Comparison of ENCODE assay signal across 10 mouse cellular contexts in the genomic region with DNA sequence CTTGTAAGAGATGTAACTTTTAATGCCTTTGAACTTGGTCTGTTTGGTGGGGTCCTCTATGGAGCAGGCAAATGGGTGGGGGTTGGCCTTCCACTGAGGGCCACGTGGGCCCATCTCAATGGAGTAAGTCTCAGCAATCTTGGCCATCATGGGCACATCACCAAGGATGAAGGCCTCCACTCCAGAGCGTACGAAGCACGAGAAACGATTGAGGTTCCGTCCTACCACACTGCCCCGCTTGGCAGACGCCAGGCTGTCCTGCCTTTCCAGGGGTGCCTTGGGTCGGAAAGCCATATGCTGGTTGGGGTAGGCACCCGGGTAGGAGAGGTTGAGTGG. TPM values are rescaled to one million over a fixed set of nuclear protein-coding genes. Genes with fewer than 3 reads are reported as not detected.
DNase-seq lines count a peak whose midpoint lies in the region; ATAC-seq and TF ChIP-seq lines count a peak whose summit lies in the region.
"Had no signal": no experiment of that assay in that cellular context is flagged by ENCODE, and none has a peak within 500 bp of the region (broad histone marks: within the 10 kb centered on the region; RNA-seq: fewer than 3 reads in every experiment).

No protein-coding gene starts in this region.

- 94% methylated on average over 10 of the region's 10 CpGs for WGBS in kidney, embryonic 15.5 days
- 96% methylated on average over 10 of the region's 10 CpGs for WGBS in embryonic facial prominence, embryonic 13.5 days
- 94% methylated on average over 10 of the region's 10 CpGs for WGBS in heart, postnatal 0 days
- 84% methylated on average over 10 of the region's 10 CpGs for WGBS in liver, embryonic 13.5 days (ENCODE audit: insufficient replicate concordance)

- H3K27me3 ChIP-seq in kidney, embryonic 15.5 days, result peaks cover 8% of the 10 kb centered on the region; the same call in 1 of the 2 replicates
- no peaks in the 10 kb centered on the region for H3K27me3 ChIP-seq in embryonic facial prominence, embryonic 13.5 days
- no peaks in the 10 kb centered on the region for H3K27me3 ChIP-seq in heart, postnatal 0 days (ENCODE audit: control insufficient read depth, insufficient read depth, low read length)
- peaks cover 42% of the 10 kb centered on the region for H3K27me3 ChIP-seq in liver, embryonic 13.5 days

- no peaks in the 10 kb centered on the region for H3K9me3 ChIP-seq in kidney, embryonic 15.5 days (replicated peaks)
- H3K9me3 ChIP-seq in embryonic facial prominence, embryonic 13.5 days, result peaks cover 6% of the 10 kb centered on the region; the same call in 1 of the 2 replicates
- no peaks in the 10 kb centered on the region for H3K9me3 ChIP-seq in heart, postnatal 0 days (replicated peaks; ENCODE audit: control insufficient read depth, low read length)
- no peaks in the 10 kb centered on the region for H3K9me3 ChIP-seq in liver, embryonic 13.5 days (replicated peaks)

- no peak overlapping the region for H3K9ac ChIP-seq in kidney, embryonic 15.5 days
- peak overlapping the region; percentile 78 for H3K9ac ChIP-seq in embryonic facial prominence, embryonic 13.5 days
- H3K9ac ChIP-seq in heart, postnatal 0 days (replicated peaks; ENCODE audit: low read depth, low read length), result no peak overlapping the region; the same call in 1 of the 2 replicates
- no peak overlapping the region for H3K9ac ChIP-seq in liver, embryonic 13.5 days

- H3K4me1 ChIP-seq in kidney, embryonic 15.5 days, result peaks cover 55% of the 10 kb centered on the region
- H3K4me1 ChIP-seq in embryonic facial prominence, embryonic 13.5 days, result peaks cover 52% of the 10 kb centered on the region
- peaks cover 47% of the 10 kb centered on the region for H3K4me1 ChIP-seq in heart, postnatal 0 days (ENCODE audit: control insufficient read depth, insufficient read depth)
- peaks cover 55% of the 10 kb centered on the region for H3K4me1 ChIP-seq in liver, embryonic 13.5 days (replicated peaks)

- no peak for DNase-seq in kidney, postnatal 36 days
- no peak for DNase-seq in heart, postnatal 0 days (ENCODE audit: low spot score)
- no peak for DNase-seq in liver, embryonic 13.5 days
- DNase-seq in right cerebral cortex, postnatal 25 days, result no peak
- DNase-seq in layer of hippocampus, postnatal 10 days (ENCODE audit: low spot score in 2 of 2), result no peak
- DNase-seq: kidney, adult 11 months had no signal

- H3K36me3 ChIP-seq in kidney, embryonic 15.5 days, result peaks cover 31% of the 10 kb centered on the region
- H3K36me3 ChIP-seq in embryonic facial prominence, embryonic 13.5 days, result peaks cover 31% of the 10 kb centered on the region
- peaks cover 14% of the 10 kb centered on the region; the same call in 1 of the 2 replicates for H3K36me3 ChIP-seq in heart, postnatal 0 days (replicated peaks; ENCODE audit: control insufficient read depth, insufficient read depth, low read length)
- H3K36me3 ChIP-seq in liver, embryonic 13.5 days, result peaks cover 6% of the 10 kb centered on the region

- H3K4me2 ChIP-seq in kidney, embryonic 15.5 days, result peak overlapping the region; percentile 93
- H3K4me2 ChIP-seq in embryonic facial prominence, embryonic 13.5 days, result peak overlapping the region; percentile 74
- H3K4me2 ChIP-seq in heart, postnatal 0 days (ENCODE audit: low read depth, low read length), result peak overlapping the region; percentile 92
- peak overlapping the region; percentile 84; the same call in 1 of the 2 replicates for H3K4me2 ChIP-seq in liver, embryonic 13.5 days

- TF ChIP-seq CTCF in heart, postnatal 0 days (IDR thresholded peaks at IDR 0.05; ENCODE audit: low read depth), result no peak

- TF ChIP-seq EP300 in heart, postnatal 0 days (IDR thresholded peaks at IDR 0.05; ENCODE audit: low read depth), result no peak

- ATAC-seq in kidney, embryonic 15.5 days (replicated peaks; ENCODE audit: low FRiP score), result no peak
- no peak for ATAC-seq in embryonic facial prominence, embryonic 13.5 days (ENCODE audit: insufficient number of reproducible peaks, insufficient read depth, low FRiP score, low TSS enrichment, low read depth)
- ATAC-seq in heart, postnatal 0 days (ENCODE audit: insufficient read depth, low read depth), result no peak
- no peak for ATAC-seq in liver, embryonic 13.5 days (ENCODE audit: low read depth)
- ATAC-seq in erythroid progenitor cell, adult 5-6 weeks (replicated peaks; ENCODE audit: low FRiP score, poor library complexity, severe bottlenecking), result no peak

- no peak overlapping the region for H3K27ac ChIP-seq in kidney, embryonic 15.5 days
- H3K27ac ChIP-seq in embryonic facial prominence, embryonic 13.5 days, result no peak overlapping the region
- 0 out of 2 replicates have a peak overlapping the region, but pooled peaks have one; percentile 83 for H3K27ac ChIP-seq in heart, postnatal 0 days (ENCODE audit: low read depth)
- H3K27ac ChIP-seq in liver, embryonic 13.5 days, result no peak overlapping the region
- H3K27ac ChIP-seq: macrophage had no signal

- no peak overlapping the region; the same call in 1 of the 2 replicates for H3K4me3 ChIP-seq in kidney, embryonic 15.5 days (replicated peaks)
- peak overlapping the region; percentile 59 for H3K4me3 ChIP-seq in embryonic facial prominence, embryonic 13.5 days
- H3K4me3 ChIP-seq in heart, postnatal 0 days (ENCODE audit: low read depth, low read length), result peak overlapping the region; percentile 41; the same call in 1 of the 2 replicates
- H3K4me3 ChIP-seq in liver, embryonic 13.5 days (replicated peaks), result no peak overlapping the region

RNA-seq across cellular contexts. Expression of a gene that starts 2.2 kb away (rescaled TPM):
- polyA plus RNA-seq in kidney, embryonic 15.5 days (2015; fragmentation: Nextera tagmentation; extraction: Ambion mirVana), result 9.2 and 10.5 TPM in 2 replicates
- 11.5 and 13.1 TPM in 2 replicates for polyA plus RNA-seq in embryonic facial prominence, embryonic 13.5 days (2015; fragmentation: Nextera tagmentation; extraction: Ambion mirVana)
- 11.4 and 13.5 TPM in 2 replicates for total RNA-seq in heart, postnatal 0 days (2014; rRNA removed; ENCODE audit: low replicate concordance)
- 4.4 and 5.2 TPM in 2 replicates for polyA plus RNA-seq in heart, postnatal 0 days (2015; fragmentation: Nextera tagmentation; extraction: Ambion mirVana)
- 1.2 and 1.4 TPM in 2 replicates for polyA plus RNA-seq in liver, embryonic 13.5 days (2015; fragmentation: Nextera tagmentation; extraction: Ambion mirVana)
- total RNA-seq in erythroid progenitor cell, adult 5-6 weeks (2015; ENCODE audit: low replicate concordance), result 0.36 and 2.9 TPM in 2 replicates
- 0.61 and 0.90 TPM in 2 replicates for total RNA-seq in erythroid progenitor cell, adult 5-6 weeks (2017; ENCODE audit: low replicate concordance)
- total RNA-seq in layer of hippocampus, postnatal 10 days (2021), result 1 to 10 TPM; 4.8 to 5.3 TPM

RNA-seq across cellular contexts. Expression of a gene that starts 11.3 kb away (rescaled TPM):
- 90.8 and 93.7 TPM in 2 replicates for polyA plus RNA-seq in kidney, embryonic 15.5 days (2015; fragmentation: Nextera tagmentation; extraction: Ambion mirVana)
- 88.1 and 93.9 TPM in 2 replicates for polyA plus RNA-seq in embryonic facial prominence, embryonic 13.5 days (2015; fragmentation: Nextera tagmentation; extraction: Ambion mirVana)
- total RNA-seq in heart, postnatal 0 days (2014; rRNA removed; ENCODE audit: low replicate concordance), result 178 and 179 TPM in 2 replicates
- polyA plus RNA-seq in heart, postnatal 0 days (2015; fragmentation: Nextera tagmentation; extraction: Ambion mirVana), result 58.1 and 63.1 TPM in 2 replicates
- 66.1 and 69.1 TPM in 2 replicates for polyA plus RNA-seq in liver, embryonic 13.5 days (2015; fragmentation: Nextera tagmentation; extraction: Ambion mirVana)
- 38.2 and 46.5 TPM in 2 replicates for total RNA-seq in erythroid progenitor cell, adult 5-6 weeks (2015; ENCODE audit: low replicate concordance)
- total RNA-seq in erythroid progenitor cell, adult 5-6 weeks (2017; ENCODE audit: low replicate concordance), result 22.8 and 23.5 TPM in 2 replicates
- 10 to 100 TPM; 50.6 to 51.6 TPM for total RNA-seq in layer of hippocampus, postnatal 10 days (2021)

RNA-seq across cellular contexts. Expression of a gene that starts 24.7 kb away (rescaled TPM):
- 24.1 and 28.3 TPM in 2 replicates for polyA plus RNA-seq in kidney, embryonic 15.5 days (2015; fragmentation: Nextera tagmentation; extraction: Ambion mirVana)
- polyA plus RNA-seq in embryonic facial prominence, embryonic 13.5 days (2015; fragmentation: Nextera tagmentation; extraction: Ambion mirVana), result 26.9 and 31.8 TPM in 2 replicates
- 2.8 and 9.6 TPM in 2 replicates for total RNA-seq in heart, postnatal 0 days (2014; rRNA removed; ENCODE audit: low replicate concordance)
- 14.9 and 15.8 TPM in 2 replicates for polyA plus RNA-seq in heart, postnatal 0 days (2015; fragmentation: Nextera tagmentation; extraction: Ambion mirVana)
- 10.9 and 11.8 TPM in 2 replicates for polyA plus RNA-seq in liver, embryonic 13.5 days (2015; fragmentation: Nextera tagmentation; extraction: Ambion mirVana)
- 1.8 and 8.8 TPM in 2 replicates for total RNA-seq in erythroid progenitor cell, adult 5-6 weeks (2015; ENCODE audit: low replicate concordance)
- 2.8 TPM in 1 of 2 replicates, not detected in the other for total RNA-seq in erythroid progenitor cell, adult 5-6 weeks (2017; ENCODE audit: low replicate concordance)
- total RNA-seq in layer of hippocampus, postnatal 10 days (2021), result 10 to 100 TPM; 18.6 to 18.7 TPM

Comparison
In these comparisons a context has a peak if more than half of its experiments do, and no peak if none do; other contexts are left out.
1. H3K4me3 ChIP-seq: peak in embryonic facial prominence, embryonic 13.5 days (single experiment) and heart, postnatal 0 days (single experiment); none in kidney, embryonic 15.5 days (single experiment) and liver, embryonic 13.5 days (single experiment).
2. Peak in every context shown above with its lines, with median percentiles within 50 percentile points of each other: H3K4me2 ChIP-seq.